Mouse (Mus musculus) myocyte (in vitro differentiated cells): ENCODE measurements around the gene Cacna2d2.

ENCODE experiments used
- CEBPB ChIP-seq: IDR thresholded peaks from 2 replicates; pipeline ENCODE4 v1.6.1; 2011; ENCODE audit warnings: mild to moderate bottlenecking, moderate library complexity; ENCODE audit not compliant: poor library complexity, insufficient read depth, severe bottlenecking
- E2F4 ChIP-seq: IDR thresholded peaks from one replicate; pipeline ENCODE4 v1.6.1; 2011; ENCODE audit warnings: mild to moderate bottlenecking, control low read depth, moderate library complexity; ENCODE audit not compliant: insufficient read depth
- MAX ChIP-seq: IDR thresholded peaks from one replicate; pipeline ENCODE4 v1.6.1; 2011; ENCODE audit warnings: low read depth, mild to moderate bottlenecking, control low read depth
- MYOD1 ChIP-seq, 3 experiments: IDR thresholded peaks; one replicate each; pipeline ENCODE4 v1.6.1; 2011; ENCODE audit warnings: control low read depth in 2 of 3, low read depth in 2 of 3, mild to moderate bottlenecking in 2 of 3, moderate library complexity in 1 of 3; ENCODE audit not compliant: insufficient read length in 2 of 3, control insufficient read depth in 1 of 3
- MYOG ChIP-seq, 3 experiments: IDR thresholded peaks; one replicate each; pipeline ENCODE4 v1.6.1; 2011; ENCODE audit warnings: control low read depth in 2 of 3, low read depth in 2 of 3, mild to moderate bottlenecking in 2 of 3; ENCODE audit not compliant: insufficient read length in 2 of 3, control insufficient read depth in 1 of 3, insufficient read depth in 1 of 3
- POLR2A ChIP-seq: IDR thresholded peaks from one replicate; pipeline ENCODE4 v1.6.1; 2011; ENCODE audit warnings: low read depth, mild to moderate bottlenecking, control low read depth, moderate library complexity; ENCODE audit not compliant: insufficient read length
- POLR2AphosphoS2 ChIP-seq: IDR thresholded peaks from one replicate; pipeline ENCODE4 v1.6.1; 2011; ENCODE audit warnings: low read depth, control low read depth; ENCODE audit not compliant: insufficient read length
- REST ChIP-seq: IDR thresholded peaks from one replicate; pipeline ENCODE4 v1.6.1; 2011; ENCODE audit warnings: mild to moderate bottlenecking, control low read depth, moderate library complexity; ENCODE audit not compliant: insufficient read depth, insufficient read length
- SRF ChIP-seq: IDR thresholded peaks from one replicate; pipeline ENCODE4 v1.6.1; 2011; ENCODE audit warnings: low read depth; ENCODE audit not compliant: control insufficient read depth, insufficient read length
- TCF12 ChIP-seq: IDR thresholded peaks from one replicate; pipeline ENCODE4 v1.6.1; 2011; ENCODE audit warnings: mild to moderate bottlenecking, control low read depth; ENCODE audit not compliant: poor library complexity, insufficient read depth, severe bottlenecking
- TCF3 ChIP-seq: IDR thresholded peaks from one replicate; pipeline ENCODE4 v1.6.1; 2011; ENCODE audit warnings: low read depth, control low read depth; ENCODE audit not compliant: insufficient read length
- USF1 ChIP-seq: IDR thresholded peaks from one replicate; pipeline ENCODE4 v1.6.1; 2011; ENCODE audit warnings: low read depth, mild to moderate bottlenecking, control low read depth, moderate library complexity

- TF ChIP-seq MYOG (IDR thresholded peaks at IDR 0.05; ENCODE audit: control insufficient read depth in 1 of 3, insufficient read depth in 1 of 3, insufficient read length in 2 of 3, low read depth in 2 of 3) (no peak), TCF12 (no peak), USF1 (no peak), POLR2A (no peak), REST (no peak), CEBPB (no peak), SRF (no peak), MAX (no peak), TCF3 (no peak), MYOD1 (IDR thresholded peaks at IDR 0.05; ENCODE audit: control insufficient read depth in 1 of 3, insufficient read length in 2 of 3, low read depth in 2 of 3) (no peak), POLR2AphosphoS2 (no peak), E2F4 (no peak)
Measured at GRCm38 (mm10) chr9:107422878-107423277, 23.5 kb downstream of the Cacna2d2 start.
